Mouse (Mus musculus): ENCODE measurements around the gene Fbn1. TPM values are rescaled to one million over a fixed set of nuclear protein-coding genes. Genes with fewer than 3 reads are reported as not detected.
A peak's percentile ranks its signal among the peaks of the same experiment; 100 is the strongest.

The Fbn1 gene
- total RNA-seq, 1 experiment from 2014 or later = 0.99 TPM

DNA sequence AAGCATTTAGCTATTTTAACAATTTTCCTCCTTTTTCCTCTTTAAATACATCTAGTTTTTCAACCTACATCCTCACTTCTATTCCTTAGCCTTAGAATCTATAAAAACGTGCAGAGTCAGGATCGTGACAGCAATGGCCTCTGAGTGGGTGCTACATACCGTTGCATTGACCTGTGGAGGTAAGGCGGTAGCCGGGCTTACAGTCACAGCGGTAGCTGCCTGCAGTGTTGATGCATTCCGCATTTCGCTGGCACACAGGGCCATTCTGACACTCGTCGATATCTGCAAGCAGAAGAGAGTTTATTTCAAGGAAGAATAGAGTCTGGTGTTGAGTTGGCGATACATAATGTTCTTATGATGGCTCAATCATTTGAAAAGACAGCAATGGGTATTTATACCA is 172.6 kb downstream of the Fbn1 start:
- ATAC-seq (replicated peaks in 1 of 2; ENCODE audit: insufficient read depth in 1 of 2, low FRiP score in 2 of 2, low TSS enrichment in 1 of 2, low read depth in 1 of 2, poor library complexity in 2 of 2, severe bottlenecking in 2 of 2) = no peak

DNA sequence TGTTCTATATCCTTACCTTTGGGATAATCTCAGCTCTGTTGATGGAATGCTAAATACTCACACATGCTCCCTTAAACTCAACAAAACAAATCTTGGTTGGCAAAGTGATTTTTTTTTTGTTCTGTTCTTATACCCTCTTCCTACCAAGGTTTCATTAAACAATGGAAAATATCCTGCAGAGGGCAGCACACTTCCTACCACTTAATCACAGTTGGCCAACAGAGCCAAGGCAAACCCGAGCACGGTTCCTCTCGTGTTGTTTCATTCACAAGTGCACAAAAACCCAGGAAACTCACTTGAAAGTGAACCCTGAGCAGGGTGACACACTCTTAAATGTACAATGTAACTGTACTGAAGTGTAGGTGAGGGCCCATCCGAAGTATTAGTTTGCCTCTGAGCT is 173.6 kb downstream of the Fbn1 start:
- ATAC-seq (replicated peaks in 1 of 2; ENCODE audit: insufficient read depth in 1 of 2, low FRiP score in 2 of 2, low TSS enrichment in 1 of 2, low read depth in 1 of 2, poor library complexity in 2 of 2, severe bottlenecking in 2 of 2) = peak; percentile 67 to 80

DNA sequence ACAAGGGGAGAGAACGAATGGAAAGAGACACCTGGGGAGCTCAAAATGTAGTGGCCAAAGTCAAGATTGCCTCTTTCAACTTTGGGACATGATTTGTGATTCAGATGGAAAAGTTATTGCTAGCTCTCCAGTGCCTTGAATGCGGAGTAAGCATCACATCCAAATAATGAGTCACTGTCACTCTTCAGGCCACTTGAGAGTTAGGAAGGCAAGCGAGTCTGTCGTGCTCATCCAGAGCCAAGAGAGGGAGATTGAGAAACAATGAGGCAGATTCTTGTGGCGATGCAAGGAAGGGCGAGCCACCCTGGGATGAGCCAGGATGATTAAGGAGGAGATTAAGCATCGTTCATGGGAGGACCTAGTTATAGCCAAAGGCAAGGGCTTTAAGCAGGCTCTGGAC is 176.2 kb downstream of the Fbn1 start:
- ATAC-seq (replicated peaks in 1 of 2; ENCODE audit: insufficient read depth in 1 of 2, low FRiP score in 2 of 2, low TSS enrichment in 1 of 2, low read depth in 1 of 2, poor library complexity in 2 of 2, severe bottlenecking in 2 of 2) = no peak

DNA sequence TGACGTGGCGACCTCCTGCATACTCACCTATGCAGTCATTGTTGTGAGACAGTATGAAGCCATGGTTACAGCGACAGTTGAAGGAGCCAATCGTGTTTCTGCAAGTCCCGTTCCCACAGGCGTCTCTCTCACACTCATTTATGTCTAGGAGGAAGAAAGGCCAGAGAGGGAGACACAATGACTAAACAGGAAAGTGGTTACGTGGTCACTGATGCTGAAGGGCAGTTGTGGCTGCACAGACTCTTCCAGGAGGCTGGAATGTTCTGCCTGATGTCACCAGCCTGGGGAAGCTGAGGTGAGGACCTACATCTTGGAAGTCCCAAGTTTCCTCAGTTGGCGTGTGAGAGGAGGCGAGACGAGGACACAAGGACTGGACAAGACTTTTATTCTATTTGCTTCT is 177.3 kb downstream of the Fbn1 start:
- ATAC-seq (replicated peaks in 1 of 2; ENCODE audit: insufficient read depth in 1 of 2, low FRiP score in 2 of 2, low TSS enrichment in 1 of 2, low read depth in 1 of 2, poor library complexity in 2 of 2, severe bottlenecking in 2 of 2) = no peak

DNA sequence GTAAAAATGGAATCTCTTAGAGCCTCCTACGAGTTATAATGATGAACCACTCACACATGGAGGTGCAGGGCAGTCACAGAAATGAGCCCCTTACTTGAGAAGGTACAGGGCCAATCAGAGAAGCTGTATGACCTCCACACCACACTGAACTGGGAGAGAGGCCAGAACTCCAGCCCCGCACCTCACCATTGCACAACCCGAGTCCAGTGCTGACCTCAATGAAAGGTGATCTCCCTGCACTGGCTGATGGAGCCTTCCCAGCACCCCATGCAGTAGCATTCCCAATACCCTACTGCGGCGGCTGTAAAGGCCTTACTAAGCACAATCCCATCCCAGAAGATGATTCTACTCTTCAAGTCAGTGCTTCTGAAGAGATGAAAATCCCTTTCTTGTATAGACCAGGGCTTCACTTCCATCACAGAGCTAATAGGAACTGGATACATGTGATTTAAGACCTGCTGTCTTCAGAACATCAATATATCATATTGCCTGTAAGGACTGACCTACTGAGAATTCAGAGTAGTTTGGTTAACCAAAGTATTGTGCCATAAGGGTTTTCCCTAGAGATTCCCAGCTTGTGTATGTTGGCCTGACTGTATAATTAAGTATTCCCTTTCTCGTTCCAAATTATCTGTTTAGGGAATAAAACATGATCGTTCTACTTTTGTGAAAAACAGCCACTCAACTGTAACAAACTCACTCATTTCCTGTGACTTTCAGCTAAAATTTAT is 182.5 kb downstream of the Fbn1 start:
- ATAC-seq (replicated peaks in 1 of 2; ENCODE audit: insufficient read depth in 1 of 2, low FRiP score in 2 of 2, low TSS enrichment in 1 of 2, low read depth in 1 of 2, poor library complexity in 2 of 2, severe bottlenecking in 2 of 2) = no peak

DNA sequence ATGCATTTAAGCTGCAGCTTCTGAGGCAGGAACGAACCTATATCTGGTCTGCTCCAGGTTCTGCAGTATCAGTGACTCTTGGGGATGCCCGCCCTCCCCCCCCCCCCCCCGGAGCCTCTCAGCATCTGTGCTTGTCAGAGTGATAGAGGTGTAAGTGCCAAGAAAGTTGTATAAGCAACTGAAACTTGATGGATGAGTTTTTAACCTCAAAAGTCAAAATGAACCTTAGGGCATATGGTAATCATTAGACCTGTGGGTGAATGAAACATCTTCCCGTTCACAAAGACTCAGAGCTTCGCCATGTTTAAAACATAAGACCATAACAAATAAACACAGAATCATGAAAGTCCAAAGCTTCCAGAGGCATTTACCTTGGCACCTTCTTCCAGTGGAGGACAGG is 183.3 kb downstream of the Fbn1 start:
- ATAC-seq (replicated peaks in 1 of 2; ENCODE audit: insufficient read depth in 1 of 2, low FRiP score in 2 of 2, low TSS enrichment in 1 of 2, low read depth in 1 of 2, poor library complexity in 2 of 2, severe bottlenecking in 2 of 2) = no peak

DNA sequence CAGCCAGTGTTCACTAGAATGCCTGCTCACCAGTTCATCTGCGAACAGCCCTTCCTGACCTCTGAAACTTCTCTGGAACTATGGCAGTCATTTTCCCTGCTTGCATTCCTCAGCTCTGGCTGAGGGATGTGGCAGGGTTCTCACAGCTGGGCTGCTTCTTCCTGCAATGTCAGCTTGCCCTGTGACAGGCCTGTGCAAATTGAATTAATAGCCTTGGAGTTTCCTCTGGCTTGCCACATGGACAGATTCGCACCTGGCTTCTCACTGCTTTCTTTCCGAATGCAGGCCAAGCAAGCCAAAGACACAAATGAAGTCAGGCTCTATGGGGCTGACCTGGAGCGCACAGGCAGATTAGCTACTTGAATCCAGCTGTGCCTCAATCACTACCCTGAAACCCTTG is 184.4 kb downstream of the Fbn1 start:
- no peak for ATAC-seq (replicated peaks in 1 of 2; ENCODE audit: insufficient read depth in 1 of 2, low FRiP score in 2 of 2, low TSS enrichment in 1 of 2, low read depth in 1 of 2, poor library complexity in 2 of 2, severe bottlenecking in 2 of 2)

DNA sequence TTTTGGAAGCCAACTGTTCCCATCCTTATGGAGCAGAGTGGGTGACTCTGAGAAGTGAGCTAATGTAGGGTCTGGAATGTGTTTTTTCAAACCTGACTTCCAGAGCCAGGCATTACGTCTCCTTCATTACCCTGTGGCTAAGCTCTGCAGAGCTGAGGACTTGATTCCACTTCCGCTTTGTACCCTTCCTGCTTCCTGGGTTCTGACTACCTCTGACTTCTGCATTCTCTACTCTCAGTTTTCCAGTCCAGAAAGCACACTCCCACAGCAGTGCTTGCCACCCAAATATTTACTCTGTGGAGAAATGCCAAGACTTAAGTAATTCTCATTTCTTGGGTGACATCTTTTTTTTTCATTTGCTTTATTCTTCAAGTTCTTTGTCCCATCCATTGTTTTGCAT is 185.2 kb downstream of the Fbn1 start:
- ATAC-seq (replicated peaks in 1 of 2; ENCODE audit: insufficient read depth in 1 of 2, low FRiP score in 2 of 2, low TSS enrichment in 1 of 2, low read depth in 1 of 2, poor library complexity in 2 of 2, severe bottlenecking in 2 of 2) = no peak

DNA sequence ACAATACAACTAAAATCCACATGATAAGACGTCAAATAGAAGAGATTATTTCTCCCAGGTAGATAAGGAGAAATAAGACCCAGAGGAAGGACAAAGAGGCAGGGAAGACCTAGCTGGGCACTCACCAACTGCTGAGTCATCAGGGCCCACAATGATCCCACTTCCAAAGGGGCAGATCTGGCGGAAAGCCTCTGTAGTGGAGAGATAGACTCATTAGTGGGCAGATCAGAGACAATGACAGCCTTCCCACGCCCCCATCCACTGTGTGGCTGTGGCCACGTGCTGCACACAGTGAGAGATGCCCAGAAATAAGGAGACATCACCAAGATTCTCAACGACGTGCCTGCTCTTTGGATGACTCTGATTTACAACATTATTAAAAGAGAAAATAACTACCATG is 186.7 kb downstream of the Fbn1 start:
- no peak for ATAC-seq (replicated peaks in 1 of 2; ENCODE audit: insufficient read depth in 1 of 2, low FRiP score in 2 of 2, low TSS enrichment in 1 of 2, low read depth in 1 of 2, poor library complexity in 2 of 2, severe bottlenecking in 2 of 2)

DNA sequence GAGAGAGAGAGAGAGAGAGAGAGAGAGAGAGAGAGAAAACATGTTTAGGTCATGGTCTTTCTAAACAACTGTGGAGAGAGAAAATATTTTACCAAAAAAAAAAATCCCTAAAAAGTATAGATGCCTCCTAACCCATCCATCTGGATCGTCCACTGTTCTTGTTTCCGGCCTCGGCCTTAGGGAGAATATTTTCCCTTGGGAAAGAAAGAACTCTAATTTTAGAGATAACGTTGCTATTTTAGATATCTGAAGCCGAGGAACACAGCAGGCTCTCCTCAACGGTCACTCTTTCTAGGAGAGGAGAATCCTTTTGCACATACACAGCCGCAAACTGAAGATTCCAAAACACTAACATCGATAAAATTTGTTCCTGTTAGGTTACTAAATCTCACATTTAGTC is 188.1 kb downstream of the Fbn1 start:
- ATAC-seq (replicated peaks in 1 of 2; ENCODE audit: insufficient read depth in 1 of 2, low FRiP score in 2 of 2, low TSS enrichment in 1 of 2, low read depth in 1 of 2, poor library complexity in 2 of 2, severe bottlenecking in 2 of 2) = no peak

DNA sequence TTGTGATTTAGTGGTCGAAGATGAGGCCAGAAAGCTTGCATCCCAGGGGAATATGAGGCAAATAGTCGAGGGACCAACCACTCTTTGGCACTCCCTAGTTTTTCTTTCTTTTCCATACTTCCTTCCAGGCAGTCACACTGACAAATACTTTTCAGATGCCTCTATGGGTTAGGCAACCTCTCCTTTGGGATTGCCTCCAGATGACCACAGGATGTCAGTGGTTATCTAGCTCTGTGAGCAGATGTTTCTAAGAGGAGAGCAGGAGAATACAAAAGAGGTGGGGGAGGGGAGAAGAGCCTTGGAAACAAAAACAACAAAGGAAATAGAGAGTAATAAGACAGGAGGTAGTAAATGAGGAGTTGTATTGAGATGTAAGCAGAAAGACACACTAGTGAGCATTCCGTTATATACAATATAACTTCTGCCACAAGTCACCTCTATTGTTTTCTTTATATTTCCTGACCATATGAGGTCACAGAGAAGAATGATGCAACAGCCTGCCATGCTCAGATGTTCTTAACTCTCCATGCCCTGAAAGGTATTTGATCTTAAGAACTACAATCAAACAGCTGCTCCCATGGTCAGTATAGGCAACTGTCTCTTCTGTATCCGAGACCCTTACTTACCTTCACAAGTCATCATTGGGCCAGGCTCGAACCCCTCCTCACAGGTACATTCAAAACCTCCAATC is 189.3 kb downstream of the Fbn1 start:
- no peak for ATAC-seq (replicated peaks in 1 of 2; ENCODE audit: insufficient read depth in 1 of 2, low FRiP score in 2 of 2, low TSS enrichment in 1 of 2, low read depth in 1 of 2, poor library complexity in 2 of 2, severe bottlenecking in 2 of 2)

DNA sequence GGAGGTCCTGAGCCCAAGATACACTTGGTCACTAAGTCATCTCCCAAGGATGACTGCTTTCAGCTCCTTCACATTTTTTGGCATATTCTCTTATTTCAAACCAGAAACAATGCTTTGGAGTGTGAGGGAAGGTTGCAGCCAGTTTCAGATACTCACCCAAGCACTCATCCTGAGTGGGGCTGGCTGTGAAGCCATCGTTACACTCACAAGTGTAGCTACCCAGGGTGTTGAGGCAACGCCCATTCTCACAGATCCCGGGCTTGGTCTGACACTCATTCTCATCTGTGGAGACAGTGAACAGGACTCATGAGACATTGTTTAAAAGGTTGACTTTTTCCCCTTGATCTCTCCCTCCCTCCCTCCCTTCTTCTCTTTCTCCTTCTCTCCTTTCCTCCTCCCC is 192.6 kb downstream of the Fbn1 start:
- ATAC-seq (replicated peaks in 1 of 2; ENCODE audit: insufficient read depth in 1 of 2, low FRiP score in 2 of 2, low TSS enrichment in 1 of 2, low read depth in 1 of 2, poor library complexity in 2 of 2, severe bottlenecking in 2 of 2) = no peak

DNA sequence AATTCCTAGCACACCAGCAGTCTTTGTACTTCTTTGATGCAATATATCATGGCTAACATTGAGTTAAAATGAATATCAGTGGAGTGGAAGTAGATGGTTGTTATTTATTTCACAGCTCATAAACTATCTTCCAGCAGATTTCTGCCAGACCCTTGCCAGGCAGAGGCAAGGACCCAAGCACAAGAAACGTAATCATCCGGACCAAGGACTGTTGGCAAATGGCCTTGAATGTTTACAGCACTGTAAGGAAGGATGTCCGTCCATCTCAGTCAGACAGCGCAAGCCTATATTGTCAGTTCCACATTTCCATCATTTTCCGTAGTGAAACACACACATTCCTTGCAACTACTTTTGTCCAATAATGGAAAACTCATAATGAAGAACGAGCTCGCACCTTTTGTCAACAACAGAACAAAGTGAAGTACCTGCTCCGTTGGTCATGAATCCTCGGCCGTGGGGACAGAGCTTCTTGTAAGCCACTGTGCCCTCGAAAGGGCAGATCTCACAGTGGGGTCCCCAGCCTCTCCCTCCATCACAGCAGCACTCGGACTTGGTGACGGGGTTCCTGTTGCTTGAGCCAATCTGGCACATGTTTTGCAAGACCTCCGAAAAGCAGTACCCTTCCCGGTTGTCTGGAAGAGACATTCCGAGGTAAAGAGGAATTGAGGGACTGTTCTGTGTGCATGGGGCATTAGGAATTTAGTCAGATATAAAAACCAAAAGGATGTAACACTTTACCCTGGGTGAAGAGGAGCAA is 193.4 kb downstream of the Fbn1 start:
- ATAC-seq (replicated peaks in 1 of 2; ENCODE audit: insufficient read depth in 1 of 2, low FRiP score in 2 of 2, low TSS enrichment in 1 of 2, low read depth in 1 of 2, poor library complexity in 2 of 2, severe bottlenecking in 2 of 2) = no peak

DNA sequence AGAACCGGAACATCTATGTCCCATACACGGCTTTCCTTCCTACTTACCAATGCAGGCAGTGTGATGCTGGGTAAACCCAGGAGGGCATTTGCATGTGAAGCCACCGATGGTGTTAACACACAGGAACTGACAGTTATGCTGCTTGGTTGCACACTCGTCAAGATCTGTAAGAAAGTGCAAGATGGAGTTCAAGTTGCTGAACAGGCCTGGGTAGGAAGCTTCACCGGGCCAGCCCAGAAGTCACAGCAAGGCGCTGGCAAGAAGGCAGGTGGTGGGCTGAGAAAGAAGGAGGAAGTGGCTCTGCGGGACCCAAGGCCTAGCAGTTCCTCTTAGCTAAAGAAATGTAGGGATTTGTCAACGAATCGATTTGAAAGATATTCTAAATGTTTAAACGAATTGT is 198.1 kb downstream of the Fbn1 start:
- peak; percentile 87 to 88 for ATAC-seq (replicated peaks in 1 of 2; ENCODE audit: insufficient read depth in 1 of 2, low FRiP score in 2 of 2, low TSS enrichment in 1 of 2, low read depth in 1 of 2, poor library complexity in 2 of 2, severe bottlenecking in 2 of 2)

DNA sequence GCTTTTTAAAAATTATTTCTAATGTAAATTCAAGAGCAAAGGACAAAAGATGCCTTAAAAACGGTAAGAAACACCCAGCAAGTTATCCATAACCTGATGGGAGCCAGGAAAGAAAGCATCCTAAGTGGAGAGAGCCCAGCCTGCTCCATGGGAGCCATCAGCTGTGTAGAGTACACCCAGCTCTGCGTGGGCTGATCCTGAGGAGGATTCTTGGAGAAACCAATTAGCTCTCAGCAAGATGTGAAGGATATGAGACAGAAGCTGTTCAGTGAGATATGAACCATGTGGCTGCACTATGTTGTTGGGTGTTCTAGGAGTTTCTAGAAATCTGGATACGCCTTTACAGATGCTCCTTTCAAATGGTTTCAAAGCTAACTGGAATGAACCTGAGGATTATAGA is 202.1 kb downstream of the Fbn1 start:
- ATAC-seq (replicated peaks in 1 of 2; ENCODE audit: insufficient read depth in 1 of 2, low FRiP score in 2 of 2, low TSS enrichment in 1 of 2, low read depth in 1 of 2, poor library complexity in 2 of 2, severe bottlenecking in 2 of 2) = no peak

DNA sequence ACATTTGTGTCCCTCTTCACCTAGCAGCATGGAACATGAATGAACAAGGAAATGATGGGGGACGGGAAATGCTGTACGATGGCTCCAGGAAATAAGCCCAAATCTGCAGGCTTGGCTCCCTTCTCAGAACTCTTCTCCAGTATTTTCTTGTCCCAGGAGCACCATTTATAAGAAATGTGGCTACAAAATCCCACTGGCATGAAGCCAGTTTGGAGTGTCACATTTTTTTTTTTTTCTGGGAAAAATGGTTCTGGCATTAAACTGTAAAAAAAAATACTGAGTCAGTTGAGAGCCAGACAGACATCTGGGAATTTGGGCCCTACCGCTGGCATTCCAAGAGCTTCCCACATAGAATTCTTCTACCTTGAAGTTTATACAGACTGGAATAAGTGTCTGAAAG is 203.0 kb downstream of the Fbn1 start:
- no peak for ATAC-seq (replicated peaks in 1 of 2; ENCODE audit: insufficient read depth in 1 of 2, low FRiP score in 2 of 2, low TSS enrichment in 1 of 2, low read depth in 1 of 2, poor library complexity in 2 of 2, severe bottlenecking in 2 of 2)

DNA sequence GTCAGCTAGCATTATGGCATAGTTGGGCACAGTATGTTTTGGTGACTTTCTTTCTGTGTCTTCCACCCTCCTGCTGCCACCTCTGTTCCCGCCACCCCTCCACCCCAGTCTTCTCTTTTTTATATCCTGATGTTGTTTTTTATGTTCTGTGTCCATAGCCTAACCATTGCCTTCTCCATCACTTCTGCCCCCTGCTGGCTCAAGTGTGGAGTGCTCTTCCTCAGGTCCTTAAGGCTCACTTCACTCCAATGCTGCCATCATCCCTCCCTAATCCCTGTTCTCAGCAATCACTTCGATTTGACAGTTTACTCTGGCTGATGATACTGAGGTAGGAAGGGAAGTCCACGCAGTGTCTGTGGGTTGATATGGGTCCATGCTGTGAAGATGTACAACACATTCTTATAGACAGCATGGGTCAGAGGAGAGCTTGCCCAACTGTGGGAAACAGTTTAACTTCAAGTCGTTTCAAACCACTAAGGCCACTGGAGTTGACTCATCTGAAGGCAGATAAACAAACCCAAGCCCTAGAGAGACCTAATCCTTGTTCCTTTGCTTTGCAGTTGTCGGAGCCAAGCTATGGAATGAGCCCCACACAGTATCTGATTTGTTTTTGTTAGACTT is 203.9 kb downstream of the Fbn1 start:
- peak in 1 of 2 experiments; percentile 45; a peak in 2 of 4 replicates for ATAC-seq (replicated peaks in 1 of 2; ENCODE audit: insufficient read depth in 1 of 2, low FRiP score in 2 of 2, low TSS enrichment in 1 of 2, low read depth in 1 of 2, poor library complexity in 2 of 2, severe bottlenecking in 2 of 2)

DNA sequence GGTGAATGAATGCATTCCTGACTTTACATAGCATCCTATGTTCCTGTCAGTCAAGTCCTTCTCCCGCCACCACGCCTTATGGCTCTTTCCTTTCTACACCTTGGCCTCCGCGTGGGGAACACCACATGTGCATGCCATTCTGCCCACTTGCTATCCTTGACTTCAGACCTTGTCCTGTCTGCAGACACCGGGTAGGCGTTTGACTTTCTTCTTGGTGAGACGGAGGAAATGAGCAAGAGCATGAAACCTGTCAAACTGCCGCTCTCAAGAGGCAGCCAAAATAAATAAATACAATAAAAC is 205.2 kb downstream of the Fbn1 start:
- no peak for ATAC-seq (replicated peaks in 1 of 2; ENCODE audit: insufficient read depth in 1 of 2, low FRiP score in 2 of 2, low TSS enrichment in 1 of 2, low read depth in 1 of 2, poor library complexity in 2 of 2, severe bottlenecking in 2 of 2)

All from hematopoietic stem cell, adult 5-6 weeks (primary cell).